Comparison of ENCODE assay signal across 8 mouse cellular contexts in the genomic region with DNA sequence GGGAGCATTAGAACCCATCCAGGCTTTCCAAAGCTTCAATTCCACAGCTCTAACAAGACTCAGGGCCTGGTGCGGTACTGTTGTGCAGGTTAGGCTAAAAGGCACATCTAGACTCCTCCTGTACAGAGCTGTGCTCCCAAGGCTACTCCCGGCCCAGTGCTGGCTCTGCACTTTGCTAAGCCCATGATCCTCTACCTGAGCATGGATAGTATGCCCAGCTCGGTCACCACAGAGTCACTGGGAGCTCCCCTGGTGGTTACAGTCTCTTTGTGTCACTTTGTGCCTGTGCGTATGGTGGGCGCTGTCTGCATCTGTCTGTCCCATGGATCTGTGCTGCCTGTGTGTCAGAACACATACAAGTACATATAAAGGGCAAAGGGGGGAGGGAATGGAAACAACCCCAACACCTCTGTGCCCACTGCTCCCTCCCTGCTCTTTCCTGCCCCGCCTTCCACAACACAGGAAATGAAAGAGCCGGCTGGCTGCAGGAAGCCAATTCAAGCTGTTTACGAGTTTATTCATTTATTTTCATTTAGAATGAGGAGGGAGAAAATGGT. TPM values are rescaled to one million over a fixed set of nuclear protein-coding genes. Genes with fewer than 3 reads are reported as not detected.
A peak's percentile ranks its signal among the peaks of the same experiment; 100 is the strongest.
DNase-seq lines count a peak whose midpoint lies in the region; ATAC-seq and TF ChIP-seq lines count a peak whose summit lies in the region.

No protein-coding gene starts in this region.

- H3K4me3 ChIP-seq in brown adipose tissue, adult 24 weeks (ENCODE audit: insufficient read depth, low read depth, low read length), result peak overlapping the region; percentile 24
- no peak overlapping the region for H3K4me3 ChIP-seq in intestine, postnatal 0 days (ENCODE audit: low read depth, low read length)
- H3K4me3 ChIP-seq in lung, embryonic 14.5 days (ENCODE audit: low read depth, low read length), result no peak overlapping the region

- TF ChIP-seq CTCF in intestine, postnatal 0 days (IDR thresholded peaks at IDR 0.05; ENCODE audit: low read depth), result no peak
- TF ChIP-seq CTCF in lung, embryonic 14.5 days (IDR thresholded peaks at IDR 0.05; ENCODE audit: low read depth), result no peak

- no peaks in the 10 kb centered on the region for H3K9me3 ChIP-seq in intestine, postnatal 0 days (ENCODE audit: control insufficient read depth)
- no peaks in the 10 kb centered on the region for H3K9me3 ChIP-seq in lung, embryonic 14.5 days (ENCODE audit: low read depth, low read length)

- ATAC-seq in intestine, postnatal 0 days, result peak; percentile 39
- ATAC-seq in lung, embryonic 14.5 days (ENCODE audit: insufficient read depth), result peak; percentile 58

- H3K4me1 ChIP-seq in brown adipose tissue, adult 24 weeks (ENCODE audit: control insufficient read depth, insufficient read depth, insufficient read length, low read length), result peaks cover 13% of the 10 kb centered on the region
- H3K4me1 ChIP-seq in intestine, postnatal 0 days (replicated peaks; ENCODE audit: control insufficient read depth, insufficient read depth, low read length), result 0 out of 2 replicates have a peak, but pooled peaks cover 8% of the 10 kb centered on the region
- H3K4me1 ChIP-seq in lung, embryonic 14.5 days (ENCODE audit: insufficient read depth), result peaks cover 32% of the 10 kb centered on the region

- H3K27me3 ChIP-seq in intestine, postnatal 0 days (replicated peaks; ENCODE audit: control insufficient read depth, insufficient read depth, low read length), result no peaks in the 10 kb centered on the region
- H3K27me3 ChIP-seq in lung, embryonic 14.5 days (ENCODE audit: insufficient read depth, low read length), result no peaks in the 10 kb centered on the region

- no peak overlapping the region for H3K9ac ChIP-seq in intestine, postnatal 0 days (ENCODE audit: low read depth, low read length)
- H3K9ac ChIP-seq in lung, embryonic 14.5 days, result 0 out of 2 replicates have a peak overlapping the region, but pooled peaks have one; percentile 14

- H3K36me3 ChIP-seq in intestine, postnatal 0 days (ENCODE audit: control insufficient read depth, insufficient read depth), result no peaks in the 10 kb centered on the region
- H3K36me3 ChIP-seq in lung, embryonic 14.5 days (ENCODE audit: insufficient read depth), result no peaks in the 10 kb centered on the region

- H3K4me2 ChIP-seq in intestine, postnatal 0 days (replicated peaks; ENCODE audit: low read depth), result 0 out of 2 replicates have a peak overlapping the region, but pooled peaks have one; percentile 9
- H3K4me2 ChIP-seq in lung, embryonic 14.5 days, result peak overlapping the region; percentile 45

- 33% methylated on average over 8 of the region's 8 CpGs for WGBS in intestine, postnatal 0 days
- 32% methylated on average over 8 of the region's 8 CpGs for WGBS in lung, embryonic 14.5 days

- DNase-seq in ES-CJ7 (ENCODE audit: low read depth, low spot score), result peak; percentile 71
- peak; percentile 83 to 85 for DNase-seq in heart, adult 18-20 months
- DNase-seq in lung, embryonic 14.5 days, result peak; percentile 80
- DNase-seq in ovary, postnatal 36 days (ENCODE audit: low spot score), result peak; percentile 45
- no peak for DNase-seq in right cerebral cortex, postnatal 25 days
- no peak for DNase-seq in cerebellum, adult 11 months

- H3K27ac ChIP-seq in brown adipose tissue, adult 24 weeks (replicated peaks; ENCODE audit: low read depth, low read length), result peak overlapping the region; percentile 84
- H3K27ac ChIP-seq in intestine, postnatal 0 days (ENCODE audit: low read depth, low read length), result peak overlapping the region; percentile 15; the same call in 1 of the 2 replicates
- peak overlapping the region; percentile 96 for H3K27ac ChIP-seq in lung, embryonic 14.5 days (ENCODE audit: low read depth)

RNA-seq across cellular contexts. Expression of gene Tspan32, which starts 3.6 kb away (rescaled TPM):
- 0.83 and 1.3 TPM in 2 replicates for polyA plus RNA-seq in brown adipose tissue, adult 24 weeks (2012; ENCODE audit: insufficient read depth, insufficient read length, missing spikeins)
- total RNA-seq in heart, adult 18-20 months (2021), result 1 to 10 TPM in 1 of 2 experiments, under 1 TPM in 1; 0.69 to 2.6 TPM
- polyA plus RNA-seq in intestine, postnatal 0 days (2015; fragmentation: Nextera tagmentation; extraction: Ambion mirVana), result 0.74 and 0.77 TPM in 2 replicates
- 1.1 and 2.1 TPM in 2 replicates for polyA plus RNA-seq in lung, embryonic 14.5 days (2014; fragmentation: Nextera tagmentation; extraction: Ambion mirVana)

RNA-seq across cellular contexts. Expression of gene Ascl2, which starts 39.4 kb away (rescaled TPM):
- not detected in 2 replicates for polyA plus RNA-seq in brown adipose tissue, adult 24 weeks (2012; ENCODE audit: insufficient read depth, insufficient read length, missing spikeins)
- not detected for total RNA-seq in heart, adult 18-20 months (2021)
- polyA plus RNA-seq in intestine, postnatal 0 days (2015; fragmentation: Nextera tagmentation; extraction: Ambion mirVana), result 5.4 and 6.8 TPM in 2 replicates
- polyA plus RNA-seq in lung, embryonic 14.5 days (2014; fragmentation: Nextera tagmentation; extraction: Ambion mirVana), result 2.2 and 3.3 TPM in 2 replicates

RNA-seq across cellular contexts. Expression of gene Cd81, which starts 44.1 kb away (rescaled TPM):
- polyA plus RNA-seq in brown adipose tissue, adult 24 weeks (2012; ENCODE audit: insufficient read depth, insufficient read length, missing spikeins), result 289 and 375 TPM in 2 replicates
- 100 to 1,000 TPM; 410 to 413 TPM for total RNA-seq in heart, adult 18-20 months (2021)
- 212 and 216 TPM in 2 replicates for polyA plus RNA-seq in intestine, postnatal 0 days (2015; fragmentation: Nextera tagmentation; extraction: Ambion mirVana)
- 654 and 667 TPM in 2 replicates for polyA plus RNA-seq in lung, embryonic 14.5 days (2014; fragmentation: Nextera tagmentation; extraction: Ambion mirVana)

Comparison
In these comparisons a context has a peak if more than half of its experiments do, and no peak if none do; other contexts are left out.
1. DNase-seq: peak in ES-CJ7 (single experiment), heart, adult 18-20 months (2 of 2), lung, embryonic 14.5 days (single experiment) and ovary, postnatal 36 days (single experiment); none in right cerebral cortex, postnatal 25 days (single experiment) and cerebellum, adult 11 months (single experiment).
2. H3K27ac ChIP-seq: peak in every context shown above with its lines; median percentile 96 in lung, embryonic 14.5 days; 84 in brown adipose tissue, adult 24 weeks; 15 in intestine, postnatal 0 days.